In the genomic region with DNA sequence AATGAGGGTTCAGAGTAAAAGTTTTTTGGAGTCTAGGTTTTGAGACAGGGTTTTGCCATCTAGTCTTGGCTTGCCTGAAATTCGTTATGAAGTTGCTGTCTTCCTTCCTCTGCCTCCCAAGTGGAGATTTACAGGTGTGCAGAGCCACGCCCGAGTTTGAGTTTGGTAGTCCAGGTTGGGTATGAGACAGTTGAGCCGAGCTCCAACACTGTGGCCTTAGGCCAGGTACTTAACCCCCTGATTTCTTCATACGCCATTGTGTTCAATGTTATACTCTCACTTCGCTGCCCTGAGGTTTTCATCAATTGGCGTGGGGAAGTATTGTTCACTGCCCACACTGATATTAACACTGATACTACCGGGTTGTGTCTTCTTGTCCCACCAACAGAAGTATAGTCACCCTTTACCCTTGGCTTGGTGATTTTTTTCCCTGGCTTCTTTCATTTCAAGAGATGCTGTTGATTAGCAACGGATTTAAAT, we compare ENCODE assay signal across 15 mouse cellular contexts. TPM values are rescaled to one million over a fixed set of nuclear protein-coding genes. Genes with fewer than 3 reads are reported as not detected.
DNase-seq lines count a peak whose midpoint lies in the region; ATAC-seq and TF ChIP-seq lines count a peak whose summit lies in the region.
"Had no signal": no experiment of that assay in that cellular context is flagged by ENCODE, and none has a peak within 500 bp of the region (broad histone marks: within the 10 kb centered on the region; RNA-seq: fewer than 3 reads in every experiment).

No protein-coding gene starts in this region.

- H3K4me1 ChIP-seq in neural tube, embryonic 15.5 days = peaks cover 89% of the 10 kb centered on the region
- H3K4me1 ChIP-seq in stomach, embryonic 16.5 days (ENCODE audit: control insufficient read depth, insufficient read depth, low read length) = peaks cover 73% of the 10 kb centered on the region

- H3K27me3 ChIP-seq in neural tube, embryonic 15.5 days (replicated peaks) = no peaks in the 10 kb centered on the region
- H3K27me3 ChIP-seq in stomach, embryonic 16.5 days (ENCODE audit: control insufficient read depth, insufficient read depth, low read length) = no peaks in the 10 kb centered on the region
- H3K27me3 ChIP-seq: limb, embryonic 12.5 days; neural tube, embryonic 12.5 days had no signal

- TF ChIP-seq CTCF in layer of hippocampus, adult 2 months (conservative IDR thresholded peaks at IDR 0.05) = no peak

- H3K9me3 ChIP-seq in neural tube, embryonic 15.5 days (replicated peaks) = no peaks in the 10 kb centered on the region
- no peaks in the 10 kb centered on the region for H3K9me3 ChIP-seq in stomach, embryonic 16.5 days (replicated peaks; ENCODE audit: control insufficient read depth, low read length)
- H3K9me3 ChIP-seq: heart, embryonic 10.5 days; limb, embryonic 12.5 days; neural tube, embryonic 12.5 days had no signal

- no peak for DNase-seq in layer of hippocampus, adult 2 months (ENCODE audit: low spot score in 2 of 2)
- no peak for DNase-seq in layer of hippocampus, postnatal 25 days (ENCODE audit: extremely low spot score in 1 of 2, low spot score in 1 of 2)
- no peak for DNase-seq in neural tube, embryonic 10.5 days (ENCODE audit: extremely low spot score, low spot score)
- peak; percentile 97 for DNase-seq in gonadal fat pad, adult 2 months (ENCODE audit: low read depth)
- no peak for DNase-seq in retina, postnatal 1 day
- DNase-seq: adrenal gland, adult 2 months; heart, postnatal 4 days; lung, postnatal 14 days; midbrain, embryonic 14.5 days had no signal

- no peaks in the 10 kb centered on the region for H3K36me3 ChIP-seq in neural tube, embryonic 15.5 days
- no peaks in the 10 kb centered on the region for H3K36me3 ChIP-seq in stomach, embryonic 16.5 days (ENCODE audit: control insufficient read depth, insufficient read depth, low read length)
- H3K36me3 ChIP-seq: neural tube, embryonic 12.5 days had no signal

- H3K9ac ChIP-seq in neural tube, embryonic 15.5 days (replicated peaks) = no peak overlapping the region
- no peak overlapping the region for H3K9ac ChIP-seq in stomach, embryonic 16.5 days (ENCODE audit: low read length)
- H3K9ac ChIP-seq: limb, embryonic 12.5 days; neural tube, embryonic 12.5 days had no signal

- H3K4me2 ChIP-seq in neural tube, embryonic 15.5 days = peak overlapping the region; percentile 7; the same call in 1 of the 2 replicates
- peak overlapping the region; percentile 17 for H3K4me2 ChIP-seq in stomach, embryonic 16.5 days (ENCODE audit: low read depth, low read length)
- H3K4me2 ChIP-seq: limb, embryonic 12.5 days; neural tube, embryonic 12.5 days had no signal

- peak overlapping the region; percentile 78 for H3K4me3 ChIP-seq in layer of hippocampus, adult 2 months
- no peak overlapping the region for H3K4me3 ChIP-seq in neural tube, embryonic 15.5 days (replicated peaks)
- no peak overlapping the region for H3K4me3 ChIP-seq in stomach, embryonic 16.5 days (replicated peaks; ENCODE audit: low read length)
- H3K4me3 ChIP-seq: heart, embryonic 10.5 days; limb, embryonic 12.5 days; neural tube, embryonic 12.5 days had no signal

- WGBS in neural tube, embryonic 15.5 days = 82% methylated on average over 9 of the region's 9 CpGs
- WGBS in stomach, embryonic 16.5 days = 84% methylated on average over 9 of the region's 9 CpGs

- no peak for ATAC-seq in neural tube, embryonic 15.5 days (ENCODE audit: low FRiP score)
- ATAC-seq in stomach, embryonic 16.5 days (ENCODE audit: insufficient read depth, low FRiP score) = no peak
- ATAC-seq: forebrain, embryonic 14.5 days had no signal

- H3K27ac ChIP-seq in layer of hippocampus, adult 2 months = peak overlapping the region; percentile 99
- H3K27ac ChIP-seq in neural tube, embryonic 15.5 days (replicated peaks) = peak overlapping the region; percentile 29; the same call in 1 of the 2 replicates
- H3K27ac ChIP-seq in stomach, embryonic 16.5 days (ENCODE audit: low read length) = no peak overlapping the region
- H3K27ac ChIP-seq: heart, embryonic 10.5 days; limb, embryonic 12.5 days; neural tube, embryonic 12.5 days had no signal

RNA-seq across cellular contexts. Expression of gene Psap, which starts 4.2 kb away (rescaled TPM):
- total RNA-seq in layer of hippocampus, adult 2 months (2021) = 1,000 to 10,000 TPM; 1,331 to 1,399 TPM
- total RNA-seq in layer of hippocampus, postnatal 25 days (2021) = 1,000 to 10,000 TPM; 1,375 to 1,496 TPM
- polyA plus RNA-seq in neural tube, embryonic 15.5 days (2015; fragmentation: Nextera tagmentation; extraction: Ambion mirVana) = 217 and 220 TPM in 2 replicates
- polyA plus RNA-seq in gonadal fat pad, adult 2 months (2012; rRNA removed) = 1,616 and 1,617 TPM in 2 replicates
- 194 and 198 TPM in 2 replicates for polyA plus RNA-seq in stomach, embryonic 16.5 days (2015; fragmentation: Nextera tagmentation; extraction: Ambion mirVana)
